Mouse (Mus musculus): ENCODE measurements at regions not wholly inside any gene's neighbourhood (a gene's known extent, or its start where the extent isn't known, plus 50 kb on each side); places are given as distances from the start of the nearest gene placed in this dataset.

DNA sequence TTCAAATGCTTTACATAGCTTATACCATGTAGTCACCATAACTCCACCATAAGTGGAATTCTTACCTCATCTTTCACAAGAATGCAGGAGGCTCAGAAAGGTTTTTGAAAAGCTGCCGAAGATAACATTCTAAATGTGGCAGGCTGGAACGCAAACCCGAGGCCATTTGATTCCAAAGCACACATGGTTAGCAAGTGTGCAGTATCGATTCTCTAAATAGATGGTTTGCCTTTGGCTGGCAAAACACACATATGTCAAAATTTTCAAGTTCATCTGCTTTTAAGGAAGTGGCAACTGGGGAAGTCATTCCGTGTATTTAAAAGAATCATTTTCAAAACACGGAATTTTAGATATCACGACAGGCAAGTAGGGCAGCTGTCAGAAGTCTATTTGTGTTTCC is 609.8 kb downstream of the Actr3 start:
- no peak for TF ChIP-seq EP300 (IDR thresholded peaks at IDR 0.05; ENCODE audit: low read depth)
- no peak for TF ChIP-seq CTCF (IDR thresholded peaks at IDR 0.05; ENCODE audit: low read depth)
